Mouse (Mus musculus): Measurements from ENCODE around the gene Cry2.
A peak's percentile ranks its signal among the peaks of the same experiment; 100 is the strongest.

The Cry2 gene

GRCm38 (mm10) chr2:92445890-92446289, 12.0 kb upstream of the Cry2 start:
- no peak for DNase-seq (ENCODE audit: low read depth, low spot score)

- DNase-seq (ENCODE audit: low read depth, low spot score), result no peak
These were observed 10.5 kb upstream of the Cry2 start for GRCm38 (mm10) chr2:92444376-92444775.

GRCm38 (mm10) chr2:92443313-92443712, 9.5 kb upstream of the Cry2 start:
- DNase-seq (ENCODE audit: low read depth, low spot score), result no peak

GRCm38 (mm10) chr2:92442419-92443001, 8.7 kb upstream of the Cry2 start:
- no peak for DNase-seq (ENCODE audit: low read depth, low spot score)

GRCm38 (mm10) chr2:92440432-92440831, 6.6 kb upstream of the Cry2 start:
- no peak for DNase-seq (ENCODE audit: low read depth, low spot score)

GRCm38 (mm10) chr2:92438567-92438966, 4.7 kb upstream of the Cry2 start:
- no peak for DNase-seq (ENCODE audit: low read depth, low spot score)

GRCm38 (mm10) chr2:92437875-92438274, 4.0 kb upstream of the Cry2 start:
- DNase-seq (ENCODE audit: low read depth, low spot score), result no peak

- DNase-seq (ENCODE audit: low read depth, low spot score), result no peak
These were observed 3.5 kb upstream of the Cry2 start for GRCm38 (mm10) chr2:92437366-92437765.

- no peak for DNase-seq (ENCODE audit: low read depth, low spot score)
These were observed 1.2 kb upstream of the Cry2 start for GRCm38 (mm10) chr2:92435023-92435422.

- DNase-seq (ENCODE audit: low read depth, low spot score), result no peak
These were observed 517 bp upstream of the Cry2 start for GRCm38 (mm10) chr2:92434375-92434745.

GRCm38 (mm10) chr2:92432299-92433295, 1.2 kb downstream of the Cry2 start:
- no peak for DNase-seq (ENCODE audit: low read depth, low spot score)

- DNase-seq (ENCODE audit: low read depth, low spot score), result no peak
These were observed 2.1 kb downstream of the Cry2 start for GRCm38 (mm10) chr2:92431611-92432179.

GRCm38 (mm10) chr2:92430723-92431541, 2.9 kb downstream of the Cry2 start:
- DNase-seq (ENCODE audit: low read depth, low spot score), result peak; percentile 67

GRCm38 (mm10) chr2:92430089-92430488, 3.8 kb downstream of the Cry2 start:
- no peak for DNase-seq (ENCODE audit: low read depth, low spot score)

GRCm38 (mm10) chr2:92427882-92428281, 6.0 kb downstream of the Cry2 start:
- DNase-seq (ENCODE audit: low read depth, low spot score), result peak; percentile 72

- no peak for DNase-seq (ENCODE audit: low read depth, low spot score)
These were observed 7.4 kb downstream of the Cry2 start for GRCm38 (mm10) chr2:92426426-92426825.

- DNase-seq (ENCODE audit: low read depth, low spot score), result no peak
These were observed 8.5 kb downstream of the Cry2 start for GRCm38 (mm10) chr2:92425366-92425765.

GRCm38 (mm10) chr2:92424462-92425308, 9.2 kb downstream of the Cry2 start:
- DNase-seq (ENCODE audit: low read depth, low spot score), result no peak

GRCm38 (mm10) chr2:92423702-92424461, 10.0 kb downstream of the Cry2 start:
- DNase-seq (ENCODE audit: low read depth, low spot score), result peak; percentile 60

- no peak for DNase-seq (ENCODE audit: low read depth, low spot score)
These were observed 10.7 kb downstream of the Cry2 start for GRCm38 (mm10) chr2:92423156-92423555.
